Mouse (Mus musculus) CH12F3 (cell line): ENCODE measurements around the gene Mvb12b.

Experiments
- in situ Hi-C: fragments of 300-500 bp; cut with MboI; formaldehyde crosslinking; loops from 2 replicates; pipeline ENCODE4 v1.14.3; 2020; ENCODE audit warnings: low sequenced_read_pairs

Gene Mvb12b

DNA sequence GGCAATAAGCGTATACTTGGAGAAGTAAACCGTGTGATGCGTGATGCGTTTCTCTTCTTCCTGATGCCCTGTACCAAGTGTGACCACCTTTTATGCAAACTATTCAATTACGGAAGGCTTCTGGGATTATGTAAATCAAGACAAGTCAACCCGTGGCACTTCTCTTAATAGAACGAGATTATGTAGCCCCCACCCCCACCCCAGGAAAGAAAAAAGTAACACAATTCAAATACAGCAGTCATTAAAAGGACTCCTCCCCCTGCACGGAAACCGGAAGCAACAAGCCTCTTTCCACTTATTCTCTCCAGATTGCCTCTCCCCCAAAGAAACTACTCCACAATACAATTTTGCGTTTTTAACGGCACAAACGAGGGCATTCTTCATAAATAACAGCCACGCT, 99.6 kb downstream of the Mvb12b start:
- in situ Hi-C loops: no loop called here

- in situ Hi-C loops: no loop called here
Observed at GRCm38 (mm10) chr2:33786064-33786463, 101.7 kb downstream of the Mvb12b start.

GRCm38 (mm10) chr2:33785596-33785995, 102.2 kb downstream of the Mvb12b start:
- in situ Hi-C loops: no loop called here

GRCm38 (mm10) chr2:33784721-33785120, 103.0 kb downstream of the Mvb12b start:
- in situ Hi-C loops: no loop called here

DNA sequence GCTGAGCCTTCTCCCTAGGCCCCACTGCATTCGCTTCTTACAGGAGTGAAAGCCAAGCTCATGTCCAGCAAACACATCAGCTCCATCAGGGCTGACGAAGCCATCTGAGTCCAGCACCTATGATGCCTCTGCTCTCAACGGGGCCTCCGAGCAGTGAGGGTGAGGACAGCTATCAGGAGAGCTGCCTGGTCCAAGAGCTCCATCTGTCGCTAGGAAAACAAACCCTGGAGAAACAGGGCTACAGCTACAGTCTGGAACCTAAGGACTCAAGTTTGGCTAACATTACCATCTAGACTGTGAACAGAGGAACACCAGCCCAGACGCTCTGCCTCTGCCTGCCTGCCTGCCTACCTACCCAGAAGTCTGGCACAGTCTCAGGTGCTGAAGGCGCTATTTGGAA, 104.3 kb downstream of the Mvb12b start:
- in situ Hi-C loops: no loop called here

DNA sequence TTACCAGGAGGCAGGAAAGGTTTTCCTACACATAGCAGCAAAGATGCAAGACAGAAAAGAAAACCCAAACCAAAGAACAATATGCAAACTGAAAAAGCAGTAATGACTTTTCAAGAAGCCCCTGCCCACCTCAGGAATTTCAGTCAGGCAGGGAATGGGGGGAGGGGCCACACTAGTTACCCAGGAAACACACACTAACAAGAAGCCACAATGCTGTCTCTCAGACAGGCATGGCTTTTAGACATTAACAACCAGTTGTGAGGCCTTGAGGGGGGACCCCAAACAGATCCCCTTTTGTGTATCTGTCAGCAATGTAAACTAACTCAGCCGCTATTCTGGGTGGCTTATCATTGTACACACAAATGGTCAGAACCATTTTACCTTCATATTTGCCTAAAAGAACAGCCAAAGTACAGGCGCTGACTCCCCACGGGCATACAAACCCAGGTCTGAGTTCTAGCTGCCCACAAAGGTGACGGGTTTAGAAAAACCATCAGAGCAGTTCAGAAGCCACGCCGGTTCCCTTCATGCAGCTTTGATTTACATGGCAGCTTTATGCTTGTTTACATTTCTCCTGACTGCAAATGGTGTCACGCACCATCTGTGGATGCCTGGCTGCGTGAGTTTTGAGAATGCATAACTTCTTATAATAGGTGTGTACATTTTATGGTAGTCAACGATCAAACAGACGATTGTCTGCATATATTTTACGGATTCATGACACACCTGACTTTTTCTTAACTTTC, 105.9 kb downstream of the Mvb12b start:
- in situ Hi-C loops: no loop called here

DNA sequence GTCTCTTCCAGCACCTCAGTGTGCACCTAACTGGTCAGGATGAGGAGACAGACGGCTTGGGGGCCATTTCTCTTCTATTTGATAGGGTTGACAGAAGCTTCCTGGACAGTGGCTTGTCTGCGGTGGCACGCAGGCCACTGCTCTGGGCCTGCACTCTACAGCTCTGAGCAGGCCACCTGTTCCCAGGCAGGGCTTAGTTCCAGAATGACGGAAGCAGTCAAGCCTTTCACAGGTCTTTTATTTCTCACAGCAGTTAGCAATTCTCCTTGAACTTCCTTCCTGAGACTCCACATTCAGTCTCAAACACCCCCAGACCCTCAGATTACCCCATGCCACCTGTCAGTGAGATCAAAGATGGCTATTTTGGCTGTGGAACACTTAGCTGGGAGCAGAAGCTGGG, 109.3 kb downstream of the Mvb12b start:
- in situ Hi-C loops: no loop called here

- in situ Hi-C loops: no loop called here
Observed at GRCm38 (mm10) chr2:33777051-33777450, 110.7 kb downstream of the Mvb12b start.

DNA sequence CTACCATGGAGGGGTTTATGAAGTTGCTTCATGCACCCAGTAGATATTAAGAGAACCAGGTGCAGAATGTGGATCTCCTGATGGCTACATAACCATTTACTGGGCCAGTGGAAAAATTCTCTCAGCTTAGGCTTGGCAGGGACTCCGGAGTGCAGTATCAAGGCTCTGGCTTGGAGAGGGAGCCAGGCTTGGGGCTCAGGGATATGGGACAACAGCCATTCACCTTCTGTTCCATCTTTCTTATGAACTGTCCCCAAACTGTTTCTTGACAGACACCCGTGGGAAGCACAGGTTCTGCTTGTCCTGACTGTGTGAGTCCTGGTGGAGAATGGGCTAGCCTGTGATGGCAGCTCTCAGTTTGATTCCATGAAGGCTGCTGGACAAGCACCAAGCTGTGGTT, 112.9 kb downstream of the Mvb12b start:
- in situ Hi-C loops: no loop called here

GRCm38 (mm10) chr2:33774106-33774505, 113.6 kb downstream of the Mvb12b start:
- in situ Hi-C loops: no loop called here

- in situ Hi-C loops: no loop called here
Observed at GRCm38 (mm10) chr2:33772439-33772838, 115.3 kb downstream of the Mvb12b start.

DNA sequence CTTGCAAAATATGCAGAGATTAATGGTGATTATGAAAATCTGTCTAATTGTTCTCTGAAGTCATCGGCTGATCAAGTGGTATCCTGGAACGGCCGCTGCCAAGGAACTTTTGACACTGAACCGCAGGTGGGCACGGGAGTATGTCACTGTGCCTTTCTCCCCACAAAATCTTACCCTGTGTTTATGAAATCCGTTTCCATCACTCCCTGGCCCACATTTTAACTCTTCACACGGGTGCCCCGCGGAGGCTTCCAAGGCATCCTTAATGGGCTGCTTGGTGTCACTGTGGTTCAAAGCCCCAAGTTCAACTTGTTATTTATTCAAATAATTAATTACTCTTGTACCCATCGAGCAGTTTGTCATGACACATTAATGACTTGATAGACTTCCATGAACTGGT, 116.4 kb downstream of the Mvb12b start:
- in situ Hi-C loops: no loop called here

GRCm38 (mm10) chr2:33770526-33771130, 117.1 kb downstream of the Mvb12b start:
- in situ Hi-C loops: no loop called here

- in situ Hi-C loops: no loop called here
Observed at GRCm38 (mm10) chr2:33764476-33764875, 123.3 kb downstream of the Mvb12b start.

DNA sequence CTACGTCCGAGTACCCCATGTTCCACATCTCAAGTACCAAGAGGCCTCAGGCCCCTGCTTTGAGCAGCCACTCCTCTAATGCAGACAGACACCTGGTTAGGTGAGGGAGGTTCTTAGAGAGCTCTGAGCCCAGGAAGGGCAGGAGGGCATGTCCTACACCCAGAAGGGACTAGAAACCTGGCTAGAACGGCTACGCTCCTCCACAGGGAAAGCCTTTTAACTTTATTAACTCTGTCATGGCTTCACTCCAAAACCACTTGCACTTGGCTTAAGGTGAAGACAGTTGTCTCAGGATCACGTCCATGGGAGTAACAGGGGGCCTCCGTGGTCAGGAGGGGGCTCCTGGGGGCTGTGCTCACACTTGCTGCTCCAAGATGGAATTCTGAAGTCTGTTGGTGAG, 125.5 kb downstream of the Mvb12b start:
- in situ Hi-C loops: no loop called here

GRCm38 (mm10) chr2:33760571-33760991, 127.2 kb downstream of the Mvb12b start:
- in situ Hi-C loops: no loop called here

GRCm38 (mm10) chr2:33759447-33759846, 128.3 kb downstream of the Mvb12b start:
- in situ Hi-C loops: no loop called here

DNA sequence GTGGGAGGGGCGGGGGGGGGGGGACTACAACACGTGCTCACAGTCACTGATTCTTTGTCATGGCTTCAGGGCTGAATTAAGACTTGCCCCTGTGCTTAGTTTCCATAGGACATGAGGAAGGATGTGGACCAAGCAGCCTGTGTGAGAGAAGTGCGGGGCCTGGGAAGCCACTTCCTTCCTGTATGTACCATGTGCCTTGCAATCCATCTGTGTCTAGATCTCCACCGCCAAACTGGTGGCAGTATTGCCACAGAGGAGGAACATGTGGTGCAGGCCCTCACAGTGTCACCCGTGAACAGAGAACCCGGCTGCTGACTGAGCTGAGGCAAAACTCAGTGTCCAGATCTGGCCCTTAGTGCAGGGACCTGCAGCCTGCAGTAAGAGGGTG, 132.1 kb downstream of the Mvb12b start:
- in situ Hi-C loops: no loop called here

- in situ Hi-C loops: no loop called here
Observed at GRCm38 (mm10) chr2:33754980-33755632, 132.6 kb downstream of the Mvb12b start.

DNA sequence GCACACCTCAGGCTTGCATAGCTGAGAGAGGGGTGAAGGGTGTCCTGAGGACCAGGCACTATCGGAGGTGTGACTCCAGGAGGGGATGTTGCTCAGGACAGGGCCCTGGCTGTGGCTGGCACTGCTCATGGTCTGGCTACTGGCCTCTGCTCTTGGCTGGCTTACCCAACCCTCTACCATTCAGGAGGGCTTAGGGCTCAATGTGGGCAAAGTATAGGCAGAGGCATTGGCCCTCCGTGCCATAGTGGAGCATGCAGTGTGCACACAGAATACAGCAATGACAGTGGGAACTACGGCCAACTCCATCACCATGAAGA, 133.5 kb downstream of the Mvb12b start:
- in situ Hi-C loops: no loop called here

GRCm38 (mm10) chr2:33753630-33754316, 134.0 kb downstream of the Mvb12b start:
- in situ Hi-C loops: no loop called here

DNA sequence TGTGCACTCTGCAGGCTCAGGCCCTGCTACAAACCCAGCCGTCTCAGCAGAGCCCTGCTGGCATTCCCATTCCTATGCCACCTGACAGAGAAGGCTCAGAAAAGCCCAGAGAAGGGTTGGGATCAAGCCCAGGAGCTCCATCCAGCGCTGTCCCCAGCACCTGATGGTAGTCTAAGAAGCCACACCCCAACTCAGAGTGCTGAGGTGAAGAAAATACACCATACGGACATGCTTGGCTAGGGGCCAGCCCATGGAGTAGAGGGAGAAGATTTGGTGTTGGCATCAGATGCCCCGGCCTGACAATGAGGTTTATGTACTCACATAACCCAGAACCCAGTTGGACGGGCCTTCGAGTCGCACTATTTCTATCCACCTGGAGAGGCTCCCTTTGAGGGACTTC, 137.1 kb downstream of the Mvb12b start:
- in situ Hi-C loops: no loop called here
